Mouse (Mus musculus): Measurements from ENCODE around the gene 1700025G04Rik. TPM values are rescaled to one million over a fixed set of nuclear protein-coding genes. Genes with fewer than 3 reads are reported as not detected.

1700025G04Rik gene
- polyA plus RNA-seq, 1 experiment, result 3.5 TPM

DNA sequence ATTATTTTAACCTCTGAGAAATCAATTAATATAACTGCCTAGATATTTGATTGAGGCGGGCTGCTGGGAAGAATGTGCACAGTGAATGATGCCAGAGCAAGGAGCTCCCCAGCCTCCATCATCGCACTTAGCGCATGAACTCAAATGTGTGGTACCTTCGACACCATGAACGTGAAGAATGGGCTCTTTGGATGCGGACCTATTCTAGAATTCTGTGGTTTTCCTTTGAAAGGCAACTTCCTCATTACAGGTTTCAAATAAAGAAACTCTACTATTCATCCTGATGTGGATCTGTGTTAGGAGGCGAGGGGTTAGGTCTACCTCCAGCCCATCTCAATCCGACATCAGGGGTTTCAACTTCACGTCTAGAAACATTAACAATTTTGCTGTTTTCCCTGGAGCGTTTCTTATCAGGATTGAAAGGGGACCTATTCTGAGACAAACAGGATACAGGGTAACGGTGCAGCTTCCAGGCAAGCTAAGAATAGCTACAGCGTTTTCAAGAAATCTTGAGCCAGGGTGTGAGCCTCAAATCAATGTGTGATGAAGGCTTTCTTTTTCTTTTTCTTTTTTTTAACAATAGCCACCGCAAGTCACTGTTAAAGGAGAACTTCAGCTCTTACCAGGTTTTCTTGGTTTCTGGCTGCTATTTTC is 110.0 kb downstream of the 1700025G04Rik start:
- TF ChIP-seq POLR2A (IDR thresholded peaks at IDR 0.05; ENCODE audit: borderline replicate concordance, extremely low read depth, low read depth, low read length), result no peak
- no peak for TF ChIP-seq CTCF (IDR thresholded peaks at IDR 0.05; ENCODE audit: insufficient read depth, low read length)
- no peak for DNase-seq
- WGBS, result 47% methylated on average over 13 of the region's 13 CpGs
- Histone ChIP-seq H3K4me3 (replicated peaks; ENCODE audit: extremely low read depth, low read depth, low read length) (no peak overlapping the region), H3K4me1 (ENCODE audit: control insufficient read depth, insufficient read depth, low read length) (peaks cover 2% of the 10 kb centered on the region)

DNA sequence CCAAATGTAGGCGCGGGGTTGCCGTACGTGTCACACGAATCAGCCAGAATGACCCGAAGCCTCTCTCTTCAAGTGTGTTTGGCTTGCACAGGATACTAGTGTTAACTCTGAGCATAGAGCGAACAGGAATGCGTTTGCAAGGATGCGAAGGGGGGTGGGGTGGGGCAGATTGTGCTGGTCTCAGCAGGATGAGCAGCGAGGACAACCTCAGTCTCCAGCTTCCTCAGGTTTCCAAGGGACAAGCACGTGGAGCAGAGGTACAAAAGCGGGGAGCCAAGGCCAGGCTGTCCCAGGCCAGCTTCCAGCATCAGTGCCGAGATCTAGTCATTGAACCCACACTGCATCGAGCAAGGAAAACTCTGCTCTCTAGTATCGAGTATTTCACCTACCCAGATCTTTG is 111.2 kb downstream of the 1700025G04Rik start:
- no peak for DNase-seq
- TF ChIP-seq CTCF (IDR thresholded peaks at IDR 0.05; ENCODE audit: insufficient read depth, low read length) (no peak), POLR2A (IDR thresholded peaks at IDR 0.05; ENCODE audit: borderline replicate concordance, extremely low read depth, low read depth, low read length) (no peak)
- 91% methylated on average over 15 of the region's 15 CpGs for WGBS

GRCm38 (mm10) chr1:151977596-151977995 is 112.3 kb downstream of the 1700025G04Rik start:
- peaks cover 2% of the 10 kb centered on the region for H3K4me1 ChIP-seq (ENCODE audit: control insufficient read depth, insufficient read depth, low read length)
- H3K4me3 ChIP-seq (replicated peaks; ENCODE audit: extremely low read depth, low read depth, low read length), result no peak overlapping the region
- no peak for DNase-seq
- 79% methylated on average over 5 of the region's 5 CpGs for WGBS
- TF ChIP-seq POLR2A (IDR thresholded peaks at IDR 0.05; ENCODE audit: borderline replicate concordance, extremely low read depth, low read depth, low read length) (no peak), CTCF (IDR thresholded peaks at IDR 0.05; ENCODE audit: insufficient read depth, low read length) (no peak)

More for the DNA sequence above, 111.2 kb downstream of the 1700025G04Rik start:
- Histone ChIP-seq H3K4me1 (ENCODE audit: control insufficient read depth, insufficient read depth, low read length) (peaks cover 2% of the 10 kb centered on the region), H3K4me3 (replicated peaks; ENCODE audit: extremely low read depth, low read depth, low read length) (no peak overlapping the region)

DNA sequence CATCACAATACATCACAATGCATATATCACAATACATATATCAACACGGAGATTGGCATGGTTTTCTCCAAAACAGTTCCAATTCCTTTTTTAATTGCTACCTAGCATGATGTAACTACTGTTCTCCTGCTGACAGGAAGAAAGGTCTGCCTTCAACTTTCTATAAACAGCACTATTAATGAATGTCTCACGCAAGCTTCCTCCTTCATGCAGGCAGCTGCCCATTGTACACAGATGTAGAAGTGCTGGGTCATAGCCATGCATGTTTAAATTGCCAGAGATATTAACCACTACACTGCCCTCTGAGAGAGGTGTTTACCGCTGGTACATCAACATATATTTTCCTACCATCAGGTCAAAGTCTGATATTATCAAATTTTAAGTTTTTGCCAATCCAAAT is 113.1 kb downstream of the 1700025G04Rik start:
- 52% methylated on average over 3 of the region's 3 CpGs for WGBS
- peaks cover 2% of the 10 kb centered on the region for H3K4me1 ChIP-seq (ENCODE audit: control insufficient read depth, insufficient read depth, low read length)
- TF ChIP-seq POLR2A (IDR thresholded peaks at IDR 0.05; ENCODE audit: borderline replicate concordance, extremely low read depth, low read depth, low read length) (no peak), CTCF (IDR thresholded peaks at IDR 0.05; ENCODE audit: insufficient read depth, low read length) (no peak)

DNA sequence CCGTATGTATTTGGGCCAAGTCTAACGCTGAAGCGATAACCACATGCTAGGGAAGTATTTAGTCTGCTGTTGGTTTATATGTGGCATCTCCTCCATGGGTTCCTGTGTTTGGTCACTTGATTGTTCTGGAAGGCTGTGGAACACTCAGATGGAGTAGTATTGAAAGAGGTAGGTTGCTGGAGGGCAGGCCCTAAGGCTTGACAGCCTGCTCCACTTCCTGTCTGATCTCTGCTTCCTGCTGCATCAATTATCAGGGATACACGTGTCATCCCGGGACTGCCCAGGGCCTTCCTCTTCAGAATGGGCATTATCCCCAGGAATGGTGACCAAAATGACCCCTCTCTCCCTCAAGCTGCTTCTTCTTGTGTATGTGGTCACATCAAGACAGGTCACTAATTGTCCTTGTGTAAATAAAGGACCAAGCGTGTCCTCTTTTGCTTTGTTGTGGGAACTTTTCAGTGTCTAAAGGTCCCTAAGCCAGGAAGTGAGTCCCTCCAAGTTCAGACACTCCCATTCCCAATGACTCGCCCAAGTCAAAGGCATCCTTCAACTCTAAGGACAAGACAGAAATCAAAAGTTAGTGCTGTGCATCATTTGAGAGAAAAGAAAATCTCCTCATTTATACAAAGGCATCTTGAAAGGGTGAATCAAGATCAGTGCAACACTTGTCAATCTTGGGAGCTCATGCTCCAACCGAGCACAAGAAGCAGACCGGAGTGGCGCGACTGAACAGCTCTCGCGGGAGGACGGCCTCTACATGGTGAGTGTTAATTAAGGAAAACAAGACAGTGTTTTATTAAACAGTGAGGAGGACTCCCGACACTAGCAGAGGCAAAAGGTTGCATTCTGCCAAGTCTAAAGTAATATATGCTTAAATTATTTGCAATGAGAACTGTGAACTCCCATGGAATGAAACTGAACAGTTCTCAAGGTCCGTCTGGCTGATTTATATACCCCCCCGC is 114.2 kb downstream of the 1700025G04Rik start:
- TF ChIP-seq CTCF (IDR thresholded peaks at IDR 0.05; ENCODE audit: insufficient read depth, low read length) (no peak), POLR2A (IDR thresholded peaks at IDR 0.05; ENCODE audit: borderline replicate concordance, extremely low read depth, low read depth, low read length) (no peak)
- peaks cover 2% of the 10 kb centered on the region for H3K4me1 ChIP-seq (ENCODE audit: control insufficient read depth, insufficient read depth, low read length)
- DNase-seq, result no peak
- no peak overlapping the region for H3K4me3 ChIP-seq (replicated peaks; ENCODE audit: extremely low read depth, low read depth, low read length)
- 76% methylated on average over 17 of the region's 17 CpGs for WGBS

More for the DNA sequence above, 113.1 kb downstream of the 1700025G04Rik start:
- H3K4me3 ChIP-seq (replicated peaks; ENCODE audit: extremely low read depth, low read depth, low read length), result no peak overlapping the region
- DNase-seq, result no peak

DNA sequence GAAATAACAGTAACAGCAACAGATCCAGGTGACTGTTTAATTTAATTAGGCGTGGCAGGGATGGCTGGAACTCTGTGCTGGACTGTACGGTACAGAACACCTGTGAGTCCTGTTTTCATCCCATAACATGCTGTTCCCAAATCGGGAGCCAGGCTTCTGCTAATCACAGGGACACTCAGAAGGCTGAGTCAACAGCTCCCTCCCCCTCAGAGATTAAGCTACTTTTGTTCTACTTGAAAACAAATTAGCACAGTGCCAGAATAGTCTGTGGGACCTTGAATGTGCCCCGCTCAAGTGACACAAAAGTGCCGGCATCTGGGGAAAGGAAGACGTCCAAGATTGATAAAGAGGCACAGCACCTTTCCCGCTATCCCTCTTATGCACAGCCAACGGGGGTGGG is 115.0 kb downstream of the 1700025G04Rik start:
- Histone ChIP-seq H3K4me3 (replicated peaks; ENCODE audit: extremely low read depth, low read depth, low read length) (no peak overlapping the region), H3K4me1 (ENCODE audit: control insufficient read depth, insufficient read depth, low read length) (no peaks in the 10 kb centered on the region; the same call in 1 of the 2 replicates)
- WGBS, result 44% methylated on average over 8 of the region's 8 CpGs
- no peak for TF ChIP-seq POLR2A (IDR thresholded peaks at IDR 0.05; ENCODE audit: borderline replicate concordance, extremely low read depth, low read depth, low read length)
- no peak for TF ChIP-seq CTCF (IDR thresholded peaks at IDR 0.05; ENCODE audit: insufficient read depth, low read length)
- no peak for DNase-seq

DNA sequence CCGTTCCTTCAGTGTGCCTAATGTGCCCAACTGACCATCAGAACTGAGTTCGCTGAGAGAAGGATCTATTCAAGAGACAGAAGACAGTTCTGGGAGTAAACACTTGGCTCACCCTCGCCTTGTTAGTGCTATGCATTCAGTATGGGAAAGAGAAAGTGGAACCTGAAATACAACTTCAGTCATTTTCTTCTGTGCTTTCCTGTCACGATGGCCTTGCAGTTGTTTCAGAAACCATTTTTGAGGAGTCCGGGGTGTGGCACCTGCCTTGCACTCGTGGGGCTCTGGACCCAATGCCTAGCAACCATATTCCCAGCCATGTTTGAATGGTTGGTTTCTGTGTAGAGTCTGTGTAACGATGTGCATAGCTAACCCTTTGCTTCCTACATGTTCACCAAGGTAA is 115.5 kb downstream of the 1700025G04Rik start:
- Histone ChIP-seq H3K4me3 (replicated peaks; ENCODE audit: extremely low read depth, low read depth, low read length) (no peak overlapping the region), H3K4me1 (ENCODE audit: control insufficient read depth, insufficient read depth, low read length) (no peaks in the 10 kb centered on the region; the same call in 1 of the 2 replicates)
- whole genome bisulfite sequencing, result 78% methylated on average over 7 of the region's 7 CpGs
- DNase-seq, result no peak
- TF ChIP-seq POLR2A (IDR thresholded peaks at IDR 0.05; ENCODE audit: borderline replicate concordance, extremely low read depth, low read depth, low read length), result no peak
- no peak for TF ChIP-seq CTCF (IDR thresholded peaks at IDR 0.05; ENCODE audit: insufficient read depth, low read length)

- no peak for TF ChIP-seq CTCF (IDR thresholded peaks at IDR 0.05; ENCODE audit: insufficient read depth, low read length)
- TF ChIP-seq POLR2A (IDR thresholded peaks at IDR 0.05; ENCODE audit: borderline replicate concordance, extremely low read depth, low read depth, low read length), result no peak
- no peaks in the 10 kb centered on the region; the same call in 1 of the 2 replicates for H3K4me1 ChIP-seq (ENCODE audit: control insufficient read depth, insufficient read depth, low read length)
- H3K4me3 ChIP-seq (replicated peaks; ENCODE audit: extremely low read depth, low read depth, low read length), result no peak overlapping the region
- no peak for DNase-seq
- 98% methylated on average over 5 of the region's 5 CpGs for WGBS
These were observed 116.7 kb downstream of the 1700025G04Rik start for GRCm38 (mm10) chr1:151973110-151973700.

- no peaks in the 10 kb centered on the region; the same call in 1 of the 2 replicates for H3K4me1 ChIP-seq (ENCODE audit: control insufficient read depth, insufficient read depth, low read length)
- no peak overlapping the region for H3K4me3 ChIP-seq (replicated peaks; ENCODE audit: extremely low read depth, low read depth, low read length)
- TF ChIP-seq CTCF (IDR thresholded peaks at IDR 0.05; ENCODE audit: insufficient read depth, low read length), result no peak
- TF ChIP-seq POLR2A (IDR thresholded peaks at IDR 0.05; ENCODE audit: borderline replicate concordance, extremely low read depth, low read depth, low read length), result no peak
- DNase-seq, result no peak
- WGBS, result 72% methylated on average over 2 of the region's 2 CpGs
These were observed 118.3 kb downstream of the 1700025G04Rik start for GRCm38 (mm10) chr1:151971581-151971980.
